Mouse (Mus musculus): ENCODE measurements around the gene Patl1. TPM values are rescaled to one million over a fixed set of nuclear protein-coding genes. Genes with fewer than 3 reads are reported as not detected.
"Not testable (repeated sequence)": the region's sequence is repeated elsewhere in the genome, so short reads cannot be mapped to it uniquely, and the experiment has no call there.

The Patl1 gene
- polyA plus RNA-seq, 1 experiment from 2014 or later, result 20.6 TPM

DNA sequence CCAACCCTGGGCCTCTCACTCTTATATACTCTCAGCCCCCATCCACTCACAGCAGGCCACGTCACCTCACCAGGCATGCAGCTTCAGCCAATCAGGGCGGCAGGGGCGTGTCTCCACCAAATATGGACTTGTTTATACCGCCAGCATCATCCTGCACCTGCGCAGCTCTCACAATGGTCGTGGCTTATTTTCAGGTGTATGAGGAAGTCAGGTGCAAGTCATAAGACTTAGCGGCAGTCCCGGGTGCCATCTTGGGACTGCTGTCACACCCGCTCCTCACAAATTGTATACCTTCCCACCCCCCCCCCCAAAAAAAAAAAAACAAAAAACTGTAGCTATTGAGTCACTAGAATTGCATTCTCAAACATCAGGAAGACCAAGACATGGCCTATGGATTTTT is 34.3 kb downstream of the Patl1 start:
- 97% methylated on average over 9 of the region's 9 CpGs for WGBS
- H3K9me3 ChIP-seq; H3K4me3 ChIP-seq; H3K27ac ChIP-seq; H3K27me3 ChIP-seq (ENCODE audit: insufficient read depth, poor library complexity, severe bottlenecking); DNase-seq (ENCODE audit: low spot score); H3K4me1 ChIP-seq: not testable (repeated sequence)
- H3K36me3 ChIP-seq, result peaks cover 45% of the 10 kb centered on the region

DNA sequence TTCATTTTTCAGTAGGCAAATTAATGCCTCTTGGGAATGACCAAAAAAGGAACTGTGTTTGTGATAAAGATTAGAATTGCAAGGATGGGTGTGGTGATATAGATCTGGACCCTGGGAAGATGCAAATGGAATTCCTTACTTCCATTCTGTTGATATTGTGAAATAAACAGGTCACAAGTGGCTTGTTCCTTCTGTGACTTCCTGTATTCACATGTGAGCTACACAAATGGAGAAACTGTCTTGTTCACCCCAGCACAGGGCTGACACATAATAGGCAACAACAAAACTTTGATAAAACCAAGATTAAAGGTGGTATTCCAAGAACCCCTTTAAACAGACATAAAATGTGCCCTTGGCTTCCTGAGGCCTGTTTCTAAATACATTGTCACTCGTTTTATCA is 37.7 kb downstream of the Patl1 start:
- no peak overlapping the region for H3K4me3 ChIP-seq
- H3K9me3 ChIP-seq, result no peaks in the 10 kb centered on the region
- no peaks in the 10 kb centered on the region for H3K27me3 ChIP-seq (ENCODE audit: insufficient read depth, poor library complexity, severe bottlenecking)
- 39% methylated on average over 1 of the region's 1 CpGs for WGBS
- H3K36me3 ChIP-seq, result peaks cover 14% of the 10 kb centered on the region
- DNase-seq (ENCODE audit: low spot score), result no peak
- peaks cover 4% of the 10 kb centered on the region; the same call in 1 of the 2 replicates for H3K4me1 ChIP-seq
- no peak overlapping the region for H3K27ac ChIP-seq

DNA sequence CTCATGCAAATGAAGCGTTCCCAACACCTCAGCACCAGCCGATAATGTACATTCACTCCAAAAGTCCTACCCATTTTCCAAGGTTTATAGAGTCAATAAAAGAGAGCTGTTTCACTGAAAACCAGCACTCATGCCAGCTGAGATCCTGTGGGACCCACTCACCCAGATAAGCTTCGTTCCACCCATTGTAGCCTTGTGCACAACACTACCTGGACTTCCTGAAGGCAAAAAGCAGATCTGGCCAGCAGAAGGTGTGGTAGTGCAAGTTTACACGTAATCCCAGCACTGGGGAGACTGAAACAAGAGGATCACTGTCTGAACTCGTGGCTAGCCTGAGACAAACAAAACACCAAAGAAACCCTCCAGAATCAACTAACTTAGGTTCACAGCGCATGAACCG is 38.5 kb downstream of the Patl1 start:
- H3K27me3 ChIP-seq (ENCODE audit: insufficient read depth, poor library complexity, severe bottlenecking), result no peaks in the 10 kb centered on the region
- peaks cover 4% of the 10 kb centered on the region; the same call in 1 of the 2 replicates for H3K4me1 ChIP-seq
- H3K36me3 ChIP-seq, result peaks cover 5% of the 10 kb centered on the region
- no peak for DNase-seq (ENCODE audit: low spot score)
- no peaks in the 10 kb centered on the region for H3K9me3 ChIP-seq
- no peak overlapping the region for H3K4me3 ChIP-seq
- H3K27ac ChIP-seq, result no peak overlapping the region
- WGBS, result 73% methylated on average over 7 of the region's 7 CpGs

DNA sequence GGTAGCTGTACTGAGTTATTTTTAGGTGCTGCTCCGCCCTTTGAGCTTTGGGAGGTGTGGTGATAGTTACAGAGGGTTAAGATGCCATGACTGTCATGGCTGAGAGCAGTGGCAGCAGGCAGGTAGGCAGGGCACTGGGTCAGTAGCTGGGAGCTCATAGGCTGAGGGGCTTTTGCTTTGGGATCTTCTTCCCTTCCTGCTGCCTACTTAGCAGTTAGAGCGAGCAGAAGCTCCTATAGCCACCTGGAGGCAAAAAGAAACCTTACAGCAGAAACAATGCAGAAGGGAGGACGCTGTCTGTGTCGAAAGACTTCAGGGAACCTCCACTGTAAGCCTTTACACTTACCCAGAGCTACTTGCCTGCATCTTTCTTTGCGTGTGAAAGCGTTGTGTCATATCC is 42.0 kb downstream of the Patl1 start:
- H3K27me3 ChIP-seq (ENCODE audit: insufficient read depth, poor library complexity, severe bottlenecking), result no peaks in the 10 kb centered on the region
- no peaks in the 10 kb centered on the region for H3K9me3 ChIP-seq
- peaks cover 4% of the 10 kb centered on the region; the same call in 1 of the 2 replicates for H3K4me1 ChIP-seq
- no peak overlapping the region for H3K4me3 ChIP-seq
- no peak for DNase-seq (ENCODE audit: low spot score)
- 39% methylated on average over 6 of the region's 6 CpGs for WGBS
- H3K36me3 ChIP-seq, result no peaks in the 10 kb centered on the region
- no peak overlapping the region for H3K27ac ChIP-seq

DNA sequence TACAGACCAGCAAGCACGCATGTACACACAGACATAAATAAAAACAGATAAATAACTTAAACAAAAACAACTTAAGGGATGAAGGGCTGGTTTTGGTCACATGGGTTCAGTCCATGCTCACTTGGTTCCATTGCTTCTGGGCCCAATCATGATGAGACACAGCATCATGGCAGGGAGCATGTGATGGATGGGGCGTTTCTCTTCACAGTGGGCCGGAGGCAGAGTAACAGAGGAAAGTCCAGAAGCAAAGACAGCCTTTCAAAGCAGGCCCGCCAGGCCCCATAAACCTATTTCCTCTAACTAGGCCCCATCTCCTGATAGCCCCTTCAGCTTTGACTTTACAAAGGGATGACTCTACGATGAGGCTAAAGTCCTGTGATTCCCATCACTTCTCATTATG is 44.4 kb downstream of the Patl1 start:
- Histone ChIP-seq H3K9me3 (no peaks in the 10 kb centered on the region), H3K27ac (no peak overlapping the region), H3K27me3 (ENCODE audit: insufficient read depth, poor library complexity, severe bottlenecking) (no peaks in the 10 kb centered on the region), H3K36me3 (no peaks in the 10 kb centered on the region), H3K4me3 (no peak overlapping the region), H3K4me1 (peaks cover 4% of the 10 kb centered on the region; the same call in 1 of the 2 replicates)
- no peak for DNase-seq (ENCODE audit: low spot score)
- 88% methylated on average over 5 of the region's 5 CpGs for WGBS

DNA sequence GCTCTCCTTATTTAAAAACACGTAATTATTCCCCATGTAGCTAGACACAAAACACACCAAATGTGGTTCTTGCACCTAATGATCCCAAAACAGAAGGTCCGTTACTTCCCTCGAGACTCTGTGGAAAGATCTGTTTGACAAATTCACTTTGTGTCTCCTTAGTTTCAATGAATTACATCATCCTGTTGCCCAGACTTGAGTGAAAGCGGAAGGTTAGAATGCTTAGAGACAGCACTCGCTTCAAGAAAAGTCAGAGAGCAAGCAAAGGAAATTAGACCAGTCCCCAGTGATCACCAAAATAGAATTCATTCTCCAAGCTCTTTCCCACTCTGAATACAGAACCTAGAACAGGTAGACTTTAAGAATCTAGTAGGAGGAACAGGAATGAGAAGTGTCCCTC is 45.2 kb downstream of the Patl1 start:
- no peaks in the 10 kb centered on the region for H3K27me3 ChIP-seq (ENCODE audit: insufficient read depth, poor library complexity, severe bottlenecking)
- no peaks in the 10 kb centered on the region for H3K36me3 ChIP-seq
- no peak overlapping the region for H3K27ac ChIP-seq
- WGBS, result 84% methylated on average over 5 of the region's 5 CpGs
- H3K4me1 ChIP-seq, result peaks cover 4% of the 10 kb centered on the region; the same call in 1 of the 2 replicates
- no peak for DNase-seq (ENCODE audit: low spot score)
- H3K9me3 ChIP-seq, result no peaks in the 10 kb centered on the region
- no peak overlapping the region for H3K4me3 ChIP-seq

DNA sequence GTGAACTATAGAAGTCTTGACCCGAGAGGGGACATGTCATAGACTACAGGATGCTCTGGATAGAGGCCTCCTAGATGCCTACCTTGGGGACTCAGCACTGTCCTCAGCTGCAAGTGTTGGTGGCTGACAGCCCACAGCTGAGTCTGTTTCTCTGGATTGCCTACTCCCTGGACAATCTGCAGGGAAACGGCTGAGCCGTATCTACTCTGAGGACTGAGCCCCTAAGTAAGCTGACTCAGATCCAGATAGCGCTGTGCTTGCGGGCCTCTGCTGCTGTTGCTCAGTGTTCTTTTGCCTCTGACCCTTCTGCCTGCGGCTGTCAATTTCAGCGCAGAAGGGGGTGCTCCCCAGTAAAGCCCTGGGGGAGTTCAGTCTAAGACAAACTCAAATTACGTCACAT is 45.6 kb downstream of the Patl1 start:
- H3K27ac ChIP-seq, result no peak overlapping the region
- 65% methylated on average over 8 of the region's 8 CpGs for WGBS
- H3K36me3 ChIP-seq, result no peaks in the 10 kb centered on the region
- H3K27me3 ChIP-seq (ENCODE audit: insufficient read depth, poor library complexity, severe bottlenecking), result no peaks in the 10 kb centered on the region
- peaks cover 4% of the 10 kb centered on the region; the same call in 1 of the 2 replicates for H3K4me1 ChIP-seq
- DNase-seq (ENCODE audit: low spot score), result no peak
- H3K4me3 ChIP-seq, result no peak overlapping the region
- H3K9me3 ChIP-seq, result no peaks in the 10 kb centered on the region

DNA sequence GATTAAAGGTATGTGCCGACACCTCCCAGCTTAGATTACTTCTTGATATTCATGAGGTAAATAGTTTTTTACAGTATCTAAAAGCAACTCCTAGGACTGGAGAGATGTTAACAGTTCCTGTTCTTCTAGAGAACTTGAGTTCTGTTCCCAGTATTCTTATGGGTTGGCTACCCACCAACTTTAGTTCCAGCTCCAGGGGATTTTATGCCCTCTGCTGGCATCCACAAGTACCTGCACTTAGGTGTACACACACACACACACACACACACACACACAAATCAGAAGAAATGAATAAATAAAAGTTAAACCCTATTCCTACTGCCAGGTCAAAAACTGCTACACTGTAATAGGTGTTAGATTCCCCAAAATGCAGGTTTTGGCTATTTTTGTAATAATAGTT is 52.1 kb downstream of the Patl1 start:
- H3K9me3 ChIP-seq, result no peaks in the 10 kb centered on the region
- DNase-seq (ENCODE audit: low spot score), result no peak
- no peaks in the 10 kb centered on the region for H3K27me3 ChIP-seq (ENCODE audit: insufficient read depth, poor library complexity, severe bottlenecking)
- H3K4me3 ChIP-seq, result peak overlapping the region; percentile 90
- H3K36me3 ChIP-seq, result 0 out of 2 replicates have a peak, but pooled peaks cover 5% of the 10 kb centered on the region
- H3K27ac ChIP-seq, result peak overlapping the region; percentile 83; the same call in 1 of the 2 replicates
- 93% methylated on average over 1 of the region's 1 CpGs for WGBS
- peaks cover 23% of the 10 kb centered on the region for H3K4me1 ChIP-seq

DNA sequence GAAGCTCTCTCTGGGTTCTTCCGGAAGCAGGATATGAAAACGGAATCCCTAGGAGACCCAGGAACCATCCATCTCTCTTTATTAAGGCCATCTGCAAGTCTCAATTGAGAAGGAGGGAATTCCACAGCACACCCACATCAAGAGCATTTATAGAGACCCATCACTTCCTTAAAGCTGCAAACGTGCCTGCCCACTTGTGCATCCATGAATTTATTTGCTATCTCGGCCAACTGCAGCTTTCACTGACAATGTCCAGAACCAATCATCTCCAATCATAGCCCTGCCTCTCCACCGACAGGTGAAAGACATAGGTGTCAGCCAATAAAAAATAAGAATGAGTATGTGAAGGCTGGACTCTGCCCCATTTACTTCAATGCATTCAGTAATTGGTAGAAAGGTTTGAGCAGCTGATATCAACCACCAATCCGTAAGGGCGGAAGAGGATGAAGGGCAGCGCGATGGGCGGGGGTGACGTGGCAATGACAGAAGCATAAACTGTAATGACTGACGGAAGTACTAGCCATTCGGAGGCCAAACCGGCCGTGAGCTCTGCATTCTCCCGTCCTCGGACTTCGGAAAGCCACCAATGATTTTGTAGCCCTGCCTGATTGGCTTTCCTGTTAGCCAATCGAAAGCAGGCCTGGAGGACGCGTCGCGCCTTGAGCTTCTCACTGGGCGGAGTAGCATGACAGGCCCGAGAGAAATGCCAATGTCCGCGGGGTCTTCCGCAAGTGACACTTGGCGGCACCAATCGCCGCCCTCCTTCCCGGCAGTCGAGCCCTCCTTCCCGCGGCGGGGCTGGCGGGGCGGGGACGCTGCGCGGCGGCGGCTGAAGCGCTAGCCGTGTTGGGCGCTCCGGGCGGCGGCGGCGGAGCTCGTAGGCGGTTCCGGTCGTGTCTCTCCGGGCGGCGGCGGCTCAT is 53.1 kb downstream of the Patl1 start, which contains the start of gene Osbp:
TSS of gene Osbp (plus strand) at position 919 of the 920 bp plus-strand sequence.
- Histone ChIP-seq H3K9me3 (no peaks in the 10 kb centered on the region), H3K27me3 (ENCODE audit: insufficient read depth, poor library complexity, severe bottlenecking) (no peaks in the 10 kb centered on the region), H3K36me3 (0 out of 2 replicates have a peak, but pooled peaks cover 5% of the 10 kb centered on the region), H3K4me1 (peaks cover 26% of the 10 kb centered on the region), H3K4me3 (peak within 1 kb of the TSS; percentile 90), H3K27ac (peak within 1 kb of the TSS; percentile 93)
- DNase-seq (ENCODE audit: low spot score), result peak; percentile 100
- WGBS, result under 1% methylated on average over 58 of the region's 59 CpGs

DNA sequence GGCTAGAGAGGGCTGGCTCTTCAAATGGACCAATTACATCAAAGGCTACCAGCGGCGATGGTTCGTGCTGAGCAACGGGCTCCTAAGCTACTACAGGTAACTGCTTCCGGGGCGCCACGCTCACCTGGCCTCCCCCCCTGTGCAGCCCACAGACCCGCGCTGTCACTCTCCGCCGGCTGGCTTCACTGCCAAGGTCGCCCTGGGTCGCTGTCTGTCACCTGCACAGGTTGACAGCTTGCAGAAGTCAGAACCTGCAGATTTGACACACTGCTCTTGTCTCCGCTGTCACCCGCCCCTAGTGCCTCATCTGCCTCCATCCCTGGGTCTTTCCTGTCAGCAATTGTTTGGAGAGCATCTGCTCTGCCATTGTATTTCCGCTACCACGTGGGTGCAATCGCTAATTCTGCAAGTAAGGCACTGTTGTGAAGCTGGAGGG is 54.0 kb downstream of the Patl1 start:
- H3K4me3 ChIP-seq, result peak overlapping the region; percentile 90
- DNase-seq (ENCODE audit: low spot score), result no peak
- H3K36me3 ChIP-seq, result peaks cover 13% of the 10 kb centered on the region
- no peaks in the 10 kb centered on the region for H3K27me3 ChIP-seq (ENCODE audit: insufficient read depth, poor library complexity, severe bottlenecking)
- WGBS, result 1% methylated on average over 18 of the region's 18 CpGs
- H3K27ac ChIP-seq, result peak overlapping the region; percentile 93
- peaks cover 32% of the 10 kb centered on the region for H3K4me1 ChIP-seq
- no peaks in the 10 kb centered on the region for H3K9me3 ChIP-seq

DNA sequence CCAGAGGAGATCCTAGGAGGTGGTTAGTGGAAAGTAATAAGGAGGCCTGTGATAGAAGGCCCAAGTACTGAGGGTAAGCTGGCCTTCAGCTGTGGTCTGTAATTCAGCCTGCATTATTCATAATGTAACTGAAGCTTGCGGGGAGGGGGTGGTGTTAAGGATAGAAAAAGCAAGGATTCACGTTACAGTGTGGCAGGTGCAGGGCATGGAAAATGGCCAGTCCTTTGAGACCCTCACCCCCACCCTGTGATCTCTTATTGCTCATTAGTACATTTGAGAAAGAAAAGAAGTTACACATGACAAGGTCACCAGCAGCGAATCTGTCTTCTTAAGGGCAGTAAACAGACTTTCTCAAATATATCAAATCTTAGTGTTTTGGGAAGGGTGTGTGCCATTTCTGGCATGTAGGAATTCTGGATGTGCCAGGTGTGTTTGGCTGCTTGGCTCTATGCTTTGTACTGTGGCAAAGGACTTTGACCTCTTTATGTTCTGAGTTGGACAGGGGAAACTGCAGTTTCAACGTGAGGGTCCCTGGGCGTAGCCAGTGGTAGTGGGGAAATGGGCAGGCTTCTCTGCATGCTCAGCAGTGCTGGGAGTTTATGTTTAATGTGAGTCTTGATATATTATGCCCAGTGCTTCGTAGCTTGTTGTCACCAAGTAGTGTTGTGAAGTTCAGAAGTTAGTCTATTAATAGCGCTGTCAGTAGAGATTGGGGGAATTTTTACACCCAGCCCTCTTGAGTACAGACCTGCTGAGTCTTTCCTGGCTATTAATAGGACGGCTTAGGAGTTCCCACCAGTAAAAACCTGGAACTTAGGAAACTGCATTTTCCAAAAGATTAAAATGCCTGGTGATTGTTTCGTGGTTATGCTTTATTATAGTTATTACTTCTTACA is 57.2 kb downstream of the Patl1 start:
- H3K27ac ChIP-seq, result peak overlapping the region; percentile 78
- peaks cover 44% of the 10 kb centered on the region for H3K36me3 ChIP-seq
- H3K4me3 ChIP-seq, result peak overlapping the region; percentile 40
- no peaks in the 10 kb centered on the region for H3K27me3 ChIP-seq (ENCODE audit: insufficient read depth, poor library complexity, severe bottlenecking)
- WGBS, result 51% methylated on average over 9 of the region's 9 CpGs
- H3K9me3 ChIP-seq, result no peaks in the 10 kb centered on the region
- peaks cover 36% of the 10 kb centered on the region for H3K4me1 ChIP-seq
- no peak for DNase-seq (ENCODE audit: low spot score)

DNA sequence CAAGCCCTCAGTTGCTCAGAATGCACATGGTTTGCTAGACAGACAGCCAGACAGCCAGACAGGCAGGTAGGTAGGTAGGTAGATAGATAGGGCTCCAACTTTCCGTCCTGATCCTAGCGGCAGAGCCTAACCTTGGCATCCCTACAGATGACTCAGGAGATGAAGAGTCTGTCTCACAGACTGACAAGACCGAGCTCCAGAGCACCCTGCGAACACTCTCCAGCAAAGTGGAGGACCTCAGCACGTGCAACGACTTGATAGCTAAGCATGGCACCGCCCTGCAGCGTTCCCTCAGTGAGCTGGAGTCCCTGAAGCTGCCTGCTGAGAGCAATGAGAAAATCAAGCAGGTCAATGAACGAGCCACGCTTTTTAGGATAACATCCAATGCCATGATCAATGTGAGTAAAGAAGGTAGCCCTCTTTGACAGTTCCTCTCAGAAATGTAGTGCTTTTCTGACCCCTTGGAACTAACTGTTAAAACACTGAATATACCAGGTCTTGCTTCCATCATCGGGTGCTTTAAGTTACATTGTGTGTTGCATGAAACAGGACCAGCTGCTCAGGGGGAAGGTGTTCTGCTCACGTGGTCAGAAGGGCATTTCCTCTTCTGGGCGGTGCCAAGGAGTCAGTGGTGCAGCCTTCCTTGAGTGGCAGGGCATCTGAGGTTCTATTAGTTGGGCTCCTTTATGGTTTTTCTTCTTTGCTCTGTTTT is 61.5 kb downstream of the Patl1 start:
- H3K36me3 ChIP-seq, result peaks cover 86% of the 10 kb centered on the region
- peaks cover 24% of the 10 kb centered on the region for H3K4me1 ChIP-seq
- 89% methylated on average over 13 of the region's 13 CpGs for WGBS
- DNase-seq (ENCODE audit: low spot score), result no peak
- no peaks in the 10 kb centered on the region for H3K9me3 ChIP-seq
- H3K27me3 ChIP-seq (ENCODE audit: insufficient read depth, poor library complexity, severe bottlenecking), result no peaks in the 10 kb centered on the region
- no peak overlapping the region for H3K4me3 ChIP-seq
- H3K27ac ChIP-seq, result no peak overlapping the region

Data from heart, embryonic 10.5 days (tissue).